Mouse (Mus musculus): ENCODE data around the gene Tbc1d25.

Gene Tbc1d25

DNA sequence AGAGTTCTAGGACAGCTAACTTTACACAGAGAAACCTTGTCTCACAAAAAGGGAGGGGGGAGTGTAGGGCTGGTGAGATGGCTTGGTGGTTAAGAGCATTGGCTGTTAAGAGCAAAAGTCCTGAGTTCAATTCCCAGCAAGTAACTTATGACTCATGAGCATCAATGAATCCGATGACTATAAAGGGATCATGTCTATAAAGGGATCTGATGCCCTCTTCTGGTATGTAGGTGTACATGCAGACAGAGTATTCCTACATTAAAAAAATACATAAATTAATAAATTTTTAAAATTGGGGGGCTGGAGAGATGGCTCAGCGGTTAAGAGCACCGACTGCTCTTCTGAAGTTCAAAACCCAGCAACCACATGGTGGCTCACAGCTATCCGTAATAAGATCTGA, 60.7 kb downstream of the Tbc1d25 start:
- DNase-seq (ENCODE audit: extremely low read depth, insufficient read length, low spot score): no peak

GRCm38 (mm10) chrX:8105019-8105418, 71.0 kb downstream of the Tbc1d25 start:
- DNase-seq (ENCODE audit: extremely low read depth, insufficient read length, low spot score): no peak

All from 3134 (cell line).